Mouse (Mus musculus) heart, embryonic 16.5 days (tissue): ENCODE data around the gene Elovl5. TPM values are rescaled to one million over a fixed set of nuclear protein-coding genes. Genes with fewer than 3 reads are reported as not detected.

Experiments
- ATAC-seq: fragments of 200-750 bp; cut with Nextera tagmentation; replicated peaks from 2 replicates; pipeline ENCODE4 v1.8.0; 2017; ENCODE audit warnings: moderate number of reproducible peaks; ENCODE audit not compliant: insufficient read depth, low FRiP score; ENCODE audit errors: extremely low read depth
- H3K27ac ChIP-seq: fragments of 300-500 bp; sonication (generic); 2 replicates; pipeline ENCODE4 v1.5.1; 2014; ENCODE audit warnings: mild to moderate bottlenecking, low read length, control low read depth, moderate library complexity
- H3K27me3 ChIP-seq: fragments of 300-500 bp; sonication (generic); 2 replicates; pipeline ENCODE4 v1.6.1; 2014; ENCODE audit warnings: low read length, mixed read lengths; ENCODE audit not compliant: control insufficient read depth, insufficient read depth
- H3K36me3 ChIP-seq: fragments of 300-500 bp; sonication (generic); 2 replicates; pipeline ENCODE4 v1.6.1; 2014; ENCODE audit not compliant: control insufficient read depth, insufficient read depth
- H3K4me1 ChIP-seq: fragments of 300-500 bp; sonication (generic); 2 replicates; pipeline ENCODE4 v1.6.1; 2014; ENCODE audit warnings: low read length, mixed read lengths; ENCODE audit not compliant: control insufficient read depth, insufficient read depth
- H3K4me2 ChIP-seq: fragments of 300-500 bp; sonication (generic); 2 replicates; pipeline ENCODE4 v1.6.1; 2014; ENCODE audit warnings: low read depth, mild to moderate bottlenecking, control low read depth, low read length
- H3K4me3 ChIP-seq: fragments of 300-500 bp; sonication (generic); 2 replicates; pipeline ENCODE4 v1.5.1; 2014; ENCODE audit warnings: mild to moderate bottlenecking, control low read depth, low read length
- H3K9ac ChIP-seq: fragments of 300-500 bp; sonication (generic); 2 replicates; pipeline ENCODE4 v1.6.1; 2014; ENCODE audit warnings: low read length, control low read depth
- H3K9me3 ChIP-seq: fragments of 300-500 bp; sonication (generic); replicated peaks from 2 replicates; pipeline ENCODE4 v1.6.1; 2016; ENCODE audit warnings: low read length; ENCODE audit not compliant: control insufficient read depth
- WGBS: fragments of 180-500 bp; shearing (Covaris S2); extraction: QIAGEN DNeasy Blood & Tissue Kit; methylation state at CpG from one replicate; pipeline ENCODE4 v1.1.7; 2014; 5-methylcytosine and 5-hydroxymethylcytosine counted together
- polyA plus RNA-seq: library from polyadenylated mRNA; unstranded; fragments of >200 nt; fragmentation: Nextera tagmentation; extraction: Ambion mirVana; gene quantifications from 2 replicates; pipeline ENCODE4 v1.2.1, GENCODE M21; 2015

Gene Elovl5
- polyA plus RNA-seq, result 62.2 and 67.3 TPM in 2 replicates

DNA sequence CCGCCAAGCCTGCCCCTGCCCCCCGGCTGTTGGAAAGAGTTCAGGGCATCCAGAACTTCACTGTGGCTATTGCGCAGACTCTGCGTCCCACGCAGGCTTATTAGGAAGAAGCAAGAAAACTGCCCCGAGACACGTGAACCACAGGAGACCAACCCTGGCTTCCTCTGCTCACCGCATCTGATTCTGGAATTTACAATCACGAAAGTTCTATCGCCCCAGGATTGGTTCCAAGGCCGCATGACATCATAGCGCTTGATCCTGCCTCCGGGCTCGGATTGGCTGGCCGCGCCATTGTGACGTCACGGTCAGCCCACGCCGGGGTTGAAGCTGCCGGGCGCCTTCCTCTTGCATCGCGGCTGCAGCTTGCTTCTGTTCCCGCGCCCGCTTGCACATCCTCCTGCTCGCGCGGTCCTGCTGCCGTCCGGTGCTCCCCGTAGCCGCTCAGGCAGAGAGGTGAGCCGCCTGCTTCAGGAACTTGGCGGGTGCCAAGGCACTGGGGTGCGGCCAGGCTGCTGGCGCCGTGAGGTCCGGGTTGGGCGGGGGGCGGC lies at the start of gene Elovl5:
TSS of gene Elovl5 (plus strand) at position 291 of the 548 bp plus-strand sequence.
- peak; percentile 86 for ATAC-seq
- WGBS, result 1% methylated on average over 41 of the region's 42 CpGs
- Histone ChIP-seq H3K4me3 (peak within 1 kb of the TSS; percentile 85), H3K4me1 (peaks cover 34% of the 10 kb centered on the region), H3K9me3 (no peaks in the 10 kb centered on the region), H3K36me3 (no peaks in the 10 kb centered on the region), H3K27ac (peak within 1 kb of the TSS; percentile 89), H3K4me2 (peak within 1 kb of the TSS; percentile 75), H3K9ac (peak within 1 kb of the TSS; percentile 85), H3K27me3 (no peaks in the 10 kb centered on the region)

DNA sequence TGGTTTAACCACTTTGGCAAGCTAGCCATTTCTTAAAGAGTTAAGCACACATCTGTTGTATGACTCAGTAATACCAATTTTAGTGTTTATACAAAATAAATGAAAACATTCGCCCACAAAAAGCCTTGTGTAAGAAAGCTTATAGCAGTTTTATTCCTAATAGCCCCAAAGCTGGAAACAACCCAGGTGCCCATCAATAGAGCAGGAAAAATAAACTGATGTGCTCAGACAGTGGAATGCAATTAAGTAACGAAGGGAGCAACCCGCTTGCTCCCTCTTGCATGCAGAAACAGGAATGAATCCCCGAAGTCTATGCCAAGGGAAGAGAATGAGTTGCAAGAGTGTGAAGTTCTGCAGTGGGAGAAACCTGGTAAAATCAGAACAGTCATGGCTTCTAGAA lies 25.7 kb upstream of the Elovl5 start:
- Histone ChIP-seq H3K9me3 (no peaks in the 10 kb centered on the region), H3K4me1 (no peaks in the 10 kb centered on the region), H3K27ac (no peak overlapping the region), H3K36me3 (no peaks in the 10 kb centered on the region), H3K4me2 (no peak overlapping the region), H3K4me3 (no peak overlapping the region), H3K9ac (no peak overlapping the region), H3K27me3 (no peaks in the 10 kb centered on the region)
- no peak for ATAC-seq
- 76% methylated on average over 4 of the region's 4 CpGs for WGBS

DNA sequence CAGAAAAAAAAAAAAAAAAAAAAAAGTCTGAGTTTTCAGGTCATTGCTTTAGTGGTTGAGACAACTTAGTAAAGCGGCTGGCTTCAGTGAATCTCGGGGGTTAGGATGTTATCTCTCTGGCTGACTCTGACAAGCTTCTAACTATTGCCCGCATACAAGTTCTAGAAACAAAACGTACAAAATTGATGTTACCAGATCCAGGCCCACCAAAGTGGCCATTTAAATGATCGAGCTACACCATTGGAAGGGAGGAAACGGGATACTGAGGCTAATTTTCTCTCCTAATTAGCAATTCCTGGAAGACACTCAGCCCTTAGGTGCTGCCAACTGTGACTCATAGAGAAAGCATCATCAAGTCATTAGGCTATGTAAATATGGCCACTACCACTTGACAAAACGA lies 18.6 kb upstream of the Elovl5 start:
- no peaks in the 10 kb centered on the region for H3K27me3 ChIP-seq
- ATAC-seq, result no peak
- H3K27ac ChIP-seq, result no peak overlapping the region
- 65% methylated on average over 7 of the region's 7 CpGs for WGBS
- no peaks in the 10 kb centered on the region for H3K9me3 ChIP-seq
- no peaks in the 10 kb centered on the region for H3K36me3 ChIP-seq
- no peak overlapping the region for H3K4me2 ChIP-seq
- H3K4me1 ChIP-seq, result peaks cover 2% of the 10 kb centered on the region; the same call in 1 of the 2 replicates
- no peak overlapping the region for H3K9ac ChIP-seq
- no peak overlapping the region for H3K4me3 ChIP-seq

DNA sequence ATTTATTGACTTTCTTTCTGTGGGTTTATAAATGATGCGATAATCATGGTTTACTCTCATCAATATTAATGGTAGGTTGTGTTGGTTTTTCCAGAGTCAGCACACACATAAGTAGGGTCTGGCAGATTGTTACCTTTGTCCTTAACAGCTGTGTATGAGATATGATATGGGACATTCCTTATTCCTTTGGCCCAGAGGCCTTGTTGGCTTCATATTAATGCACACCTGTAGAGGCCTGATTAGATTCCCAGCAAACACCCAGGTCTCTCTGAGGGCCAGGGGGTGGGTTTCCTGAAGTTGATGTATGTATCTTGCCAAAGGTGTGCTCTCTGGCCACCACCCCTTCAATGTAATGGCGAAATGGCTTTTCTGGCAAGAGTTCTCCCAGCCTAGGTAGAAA lies 13.0 kb upstream of the Elovl5 start:
- no peaks in the 10 kb centered on the region for H3K27me3 ChIP-seq
- H3K36me3 ChIP-seq, result no peaks in the 10 kb centered on the region
- peaks cover 2% of the 10 kb centered on the region; the same call in 1 of the 2 replicates for H3K4me1 ChIP-seq
- no peak overlapping the region for H3K4me3 ChIP-seq
- ATAC-seq, result no peak
- H3K4me2 ChIP-seq, result no peak overlapping the region
- no peak overlapping the region for H3K9ac ChIP-seq
- WGBS, result 96% methylated on average over 2 of the region's 2 CpGs
- no peaks in the 10 kb centered on the region for H3K9me3 ChIP-seq
- H3K27ac ChIP-seq, result no peak overlapping the region

DNA sequence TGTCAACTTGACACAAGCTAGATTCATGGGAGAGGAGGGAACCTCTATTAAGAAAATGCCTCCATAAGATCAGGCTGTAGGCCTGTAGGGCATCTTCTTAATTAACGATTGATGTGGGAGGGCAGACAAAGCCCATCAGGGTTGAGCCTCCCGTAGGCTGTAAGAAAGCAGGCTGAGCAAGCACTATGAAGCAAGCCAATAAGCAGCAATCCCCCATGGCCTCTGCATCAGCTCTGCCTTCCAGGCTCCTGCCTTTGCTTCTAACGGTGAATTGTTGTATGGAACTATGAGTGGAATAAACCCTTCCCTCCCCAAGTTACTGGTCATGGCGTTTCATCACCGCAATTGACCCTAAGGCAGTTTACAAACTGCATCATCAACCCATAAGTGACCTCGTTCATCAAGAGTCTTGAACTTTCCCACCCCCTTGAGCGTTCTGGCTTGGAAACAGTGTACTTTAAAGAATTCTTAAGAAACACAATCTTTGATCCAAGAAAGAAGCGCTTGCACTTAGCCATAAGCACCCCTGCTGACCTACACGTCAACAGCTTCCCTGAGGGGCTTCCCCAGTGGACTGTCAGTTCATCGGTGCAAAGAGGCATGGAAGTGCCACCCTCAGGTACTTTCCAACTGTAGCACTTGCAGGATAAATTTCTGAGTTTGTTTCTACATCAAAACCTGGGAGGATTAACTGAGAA lies 7.4 kb upstream of the Elovl5 start:
- Histone ChIP-seq H3K9ac (peak overlapping the region; percentile 84), H3K27me3 (no peaks in the 10 kb centered on the region), H3K4me1 (peaks cover 14% of the 10 kb centered on the region), H3K27ac (peak overlapping the region; percentile 94), H3K36me3 (no peaks in the 10 kb centered on the region), H3K4me3 (peak overlapping the region; percentile 73), H3K9me3 (no peaks in the 10 kb centered on the region), H3K4me2 (peak overlapping the region; percentile 69)
- 32% methylated on average over 10 of the region's 10 CpGs for WGBS
- no peak for ATAC-seq

DNA sequence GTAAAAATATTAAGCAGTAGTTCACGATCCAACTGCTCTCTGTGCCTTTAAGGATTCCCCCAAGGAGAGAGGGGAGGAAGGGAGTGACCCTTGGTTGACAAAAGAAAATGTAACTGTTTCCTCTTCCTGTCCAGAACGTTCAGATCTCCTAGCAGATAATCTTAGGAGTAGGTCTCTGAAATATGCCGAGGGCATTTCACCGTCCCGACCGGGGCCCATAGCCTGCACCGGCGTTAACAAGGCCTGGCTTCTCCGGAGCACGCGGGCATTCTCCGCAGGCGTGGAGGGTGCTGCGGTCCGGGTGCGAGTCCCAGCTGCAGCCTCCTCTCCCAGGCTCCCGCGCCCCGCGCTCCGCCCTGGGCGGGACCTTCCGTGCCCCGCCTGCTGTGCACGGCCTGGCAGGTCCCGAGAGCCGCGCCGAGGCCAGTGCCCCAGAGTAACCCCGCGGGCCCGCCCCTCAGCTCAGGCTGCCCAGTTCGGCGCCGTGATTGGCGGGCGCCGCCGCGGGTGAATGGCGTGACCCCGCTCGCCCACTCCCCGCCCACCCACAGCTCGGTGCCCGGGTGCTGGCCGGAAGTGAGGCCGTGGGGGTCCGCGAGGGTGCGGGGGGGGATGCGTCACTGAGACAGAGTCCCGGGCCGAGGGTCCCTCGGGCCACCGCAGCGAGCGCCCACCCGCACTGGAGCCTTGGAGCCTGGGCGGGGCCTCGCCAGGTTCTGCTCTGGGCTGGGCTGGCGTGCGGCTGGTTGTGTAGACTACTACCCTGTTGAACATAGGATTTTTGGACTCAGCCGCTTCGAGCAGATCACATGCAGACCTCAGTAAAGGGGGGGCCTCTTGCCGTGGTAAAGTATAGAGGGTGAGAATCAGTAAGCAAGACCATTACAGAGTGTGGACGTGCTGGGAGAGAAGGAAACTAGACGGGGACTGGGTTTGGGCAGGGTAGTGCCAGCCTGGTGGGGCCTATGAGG lies 6.6 kb upstream of the Elovl5 start:
- ATAC-seq, result peak; percentile 99
- Histone ChIP-seq H3K27me3 (no peaks in the 10 kb centered on the region), H3K27ac (peak overlapping the region; percentile 94), H3K4me2 (peak overlapping the region; percentile 69), H3K4me1 (peaks cover 14% of the 10 kb centered on the region), H3K9ac (peak overlapping the region; percentile 84), H3K9me3 (no peaks in the 10 kb centered on the region), H3K4me3 (peak overlapping the region; percentile 73), H3K36me3 (no peaks in the 10 kb centered on the region)
- under 1% methylated on average over 68 of the region's 68 CpGs for WGBS

DNA sequence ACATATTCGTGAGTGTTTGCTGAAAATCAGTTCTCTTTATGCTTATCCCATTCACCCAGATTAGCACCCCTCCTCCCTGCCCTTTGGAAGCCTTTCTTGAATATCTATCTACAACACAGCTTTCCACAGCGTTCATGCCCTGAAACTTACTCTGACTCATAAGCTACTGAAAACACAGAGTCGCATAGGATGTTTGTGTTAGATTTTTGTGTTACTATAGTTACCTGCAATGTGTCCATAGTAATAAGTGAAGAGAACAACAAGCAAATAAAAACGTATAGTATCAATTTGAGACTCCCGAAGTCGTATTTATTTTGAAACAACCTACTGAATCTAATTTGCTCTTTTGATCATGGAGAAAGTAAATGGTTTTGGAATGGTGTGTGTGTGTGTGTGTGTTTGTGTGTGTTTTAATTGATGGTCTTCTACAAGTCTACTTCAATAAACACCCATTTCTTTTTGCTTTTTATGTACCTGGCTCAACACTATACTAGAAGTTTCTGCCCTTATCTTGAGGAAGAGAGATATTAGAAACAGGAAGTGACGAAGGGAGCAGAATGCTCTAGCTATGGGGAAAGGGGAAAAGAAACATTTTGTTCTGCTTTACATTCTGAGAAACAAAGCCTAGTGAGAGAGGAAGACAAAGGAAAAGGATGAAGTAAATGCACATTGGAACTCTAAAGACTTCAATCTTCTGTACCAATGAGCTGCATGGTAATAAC lies 5.5 kb upstream of the Elovl5 start:
- Histone ChIP-seq H3K9me3 (no peaks in the 10 kb centered on the region), H3K4me1 (peaks cover 18% of the 10 kb centered on the region), H3K4me2 (peak overlapping the region; percentile 69), H3K27ac (peak overlapping the region; percentile 94), H3K9ac (peak overlapping the region; percentile 84), H3K4me3 (peak overlapping the region; percentile 73), H3K36me3 (no peaks in the 10 kb centered on the region), H3K27me3 (no peaks in the 10 kb centered on the region)
- ATAC-seq, result no peak
- WGBS, result 33% methylated on average over 7 of the region's 7 CpGs

DNA sequence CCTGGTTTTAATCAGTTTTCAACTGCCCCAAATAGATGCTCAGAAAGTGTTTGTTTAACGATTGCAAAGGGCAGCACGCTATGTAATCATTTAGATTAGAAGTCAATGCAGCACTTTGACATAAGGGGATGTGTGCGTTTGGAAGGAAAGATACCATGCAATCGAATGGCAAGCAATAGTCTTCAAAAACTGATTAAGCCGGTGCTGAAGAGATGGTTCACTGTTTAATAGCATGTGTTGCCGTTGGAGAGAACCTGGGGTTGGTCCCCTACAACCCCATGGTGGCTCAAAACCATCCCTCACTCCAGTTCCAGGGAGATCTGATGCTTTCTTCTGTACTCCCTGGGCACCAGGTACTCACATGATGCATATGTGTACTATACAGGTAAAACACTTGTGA lies 4.9 kb upstream of the Elovl5 start:
- Histone ChIP-seq H3K27ac (peak overlapping the region; percentile 40), H3K9me3 (no peaks in the 10 kb centered on the region), H3K9ac (no peak overlapping the region), H3K27me3 (no peaks in the 10 kb centered on the region), H3K4me2 (peak overlapping the region; percentile 69), H3K4me1 (peaks cover 18% of the 10 kb centered on the region), H3K36me3 (no peaks in the 10 kb centered on the region), H3K4me3 (no peak overlapping the region)
- 53% methylated on average over 6 of the region's 6 CpGs for WGBS
- no peak for ATAC-seq
